Mouse (Mus musculus): ENCODE data around the gene Cd47.

The Cd47 gene

DNA sequence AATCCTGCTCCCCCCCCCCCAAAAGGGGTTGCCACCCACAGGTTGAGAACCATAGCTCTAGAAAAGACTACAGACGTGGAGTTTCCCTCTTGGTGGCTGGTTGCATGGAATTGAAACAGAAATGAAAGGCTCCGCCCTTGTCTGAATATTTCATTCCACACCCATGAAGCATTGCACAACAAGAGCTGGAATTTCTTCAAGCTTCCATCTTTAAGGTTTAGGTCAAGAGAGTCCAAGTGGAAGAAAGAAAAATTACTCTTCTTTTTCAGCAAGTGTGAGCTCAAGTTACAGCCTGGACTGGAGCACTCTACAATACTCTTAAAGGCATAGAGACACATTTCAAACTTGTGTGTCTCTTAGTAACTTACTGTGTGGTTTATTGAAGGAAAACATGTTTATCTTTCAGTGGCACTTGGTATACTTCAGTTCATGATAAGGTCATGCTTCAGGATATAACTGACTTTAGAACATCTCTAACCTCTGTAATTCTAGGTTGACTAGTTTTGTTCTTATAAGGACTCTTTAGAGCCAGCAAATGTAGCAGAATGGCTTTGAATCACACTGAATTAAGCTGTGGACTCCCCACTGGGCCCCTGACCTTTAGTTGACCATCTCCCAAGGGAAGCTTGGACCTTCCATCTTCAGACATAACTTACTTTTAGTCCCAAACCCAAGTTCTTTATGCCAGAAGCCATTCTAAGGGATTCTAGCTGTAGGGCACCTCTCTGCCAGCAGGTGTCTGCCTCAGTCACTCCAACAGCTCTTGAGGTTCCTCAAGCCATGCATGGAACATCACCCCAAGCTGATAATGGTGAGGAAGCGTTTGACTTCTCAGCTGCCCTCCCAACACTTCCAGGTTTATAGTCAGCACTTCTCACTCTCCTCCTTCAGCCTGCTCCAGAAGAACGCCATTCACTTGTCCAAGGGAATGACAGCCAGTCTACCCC, 58.8 kb downstream of the Cd47 start:
- in situ Hi-C loops (cut with MboI; ENCODE audit: low sequenced_read_pairs): loop anchor here (10.0 kb wide), 2 partner anchors 94 to 186 kb away; no protein-coding TSS in a partner anchor

DNA sequence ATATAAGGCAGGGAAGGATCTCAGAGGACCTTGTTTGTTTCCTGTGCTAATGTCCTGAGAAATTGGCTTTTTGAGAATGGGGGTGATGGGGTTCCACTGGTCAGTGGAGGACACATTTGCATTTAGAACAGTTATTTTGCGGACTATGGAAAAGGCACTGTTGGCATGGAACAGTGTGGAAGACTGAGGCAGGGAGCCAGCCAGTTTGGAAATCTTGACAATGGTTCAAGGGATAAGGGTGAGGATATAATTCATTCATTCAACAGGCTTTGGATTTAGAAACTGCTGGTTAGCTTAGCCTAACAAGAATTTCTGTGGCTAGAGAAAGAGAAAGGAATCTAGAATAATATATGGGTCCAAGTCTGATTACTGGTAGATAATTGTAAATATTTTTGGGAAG, 61.7 kb downstream of the Cd47 start:
- in situ Hi-C loops (cut with MboI; ENCODE audit: low sequenced_read_pairs): no loop called here

DNA sequence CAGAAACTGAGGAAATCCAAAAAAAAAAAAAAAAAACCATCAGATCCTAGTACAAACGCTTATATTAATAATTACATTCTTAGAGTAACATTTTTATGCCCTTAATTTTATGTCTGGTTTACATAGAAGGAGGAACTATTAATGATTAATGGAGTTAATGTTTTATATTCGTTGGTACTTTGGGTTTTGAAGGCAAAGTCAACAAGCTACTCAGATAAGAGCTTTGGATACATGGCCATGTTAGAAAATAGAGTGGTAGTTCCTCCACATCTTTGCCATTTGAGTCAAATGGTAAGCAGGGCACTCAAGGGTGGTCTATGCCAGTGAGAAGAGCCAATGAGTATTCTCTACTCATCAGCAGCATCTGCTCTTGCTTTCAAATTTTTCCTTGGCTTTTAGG, 66.3 kb downstream of the Cd47 start:
- in situ Hi-C loops (cut with MboI; ENCODE audit: low sequenced_read_pairs): no loop called here

DNA sequence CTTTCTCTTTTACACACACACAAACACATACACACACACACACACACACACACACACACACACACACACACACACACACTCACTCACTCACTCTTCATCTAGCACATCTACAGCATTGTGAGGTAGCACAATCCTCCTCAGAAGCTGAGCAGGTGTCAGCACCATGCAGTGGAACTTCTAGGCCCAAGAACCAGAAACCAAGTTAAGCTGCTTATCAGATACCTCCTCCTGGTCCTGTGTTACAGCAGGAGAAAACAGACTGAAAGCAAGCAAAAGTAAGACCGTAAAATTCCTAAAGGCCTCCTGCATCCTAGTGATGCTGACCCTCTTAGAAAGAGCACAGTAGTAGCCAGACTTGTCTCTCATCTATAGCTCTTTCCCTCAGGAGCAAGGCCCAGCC, 67.9 kb downstream of the Cd47 start:
- in situ Hi-C loops (cut with MboI; ENCODE audit: low sequenced_read_pairs): no loop called here

DNA sequence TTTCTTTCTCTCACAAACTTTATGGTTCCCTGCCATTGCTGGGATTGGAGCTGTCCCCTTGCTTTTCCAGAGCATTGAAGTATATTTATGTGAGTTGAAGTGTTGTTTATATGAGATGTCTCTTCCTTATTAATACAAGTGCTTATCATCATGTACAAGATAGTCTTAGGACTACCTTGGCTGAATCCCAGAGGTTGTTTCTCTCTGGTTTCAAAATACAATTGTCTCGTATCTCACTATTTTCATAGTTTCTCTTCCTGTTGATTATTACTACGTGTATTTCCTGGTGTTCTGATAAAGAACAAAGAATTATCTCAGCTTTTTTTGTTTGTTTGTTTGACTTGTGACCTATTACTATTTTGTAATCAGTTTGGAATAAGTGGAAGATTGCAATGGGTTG, 73.6 kb downstream of the Cd47 start:
- in situ Hi-C loops (cut with MboI; ENCODE audit: low sequenced_read_pairs): no loop called here

DNA sequence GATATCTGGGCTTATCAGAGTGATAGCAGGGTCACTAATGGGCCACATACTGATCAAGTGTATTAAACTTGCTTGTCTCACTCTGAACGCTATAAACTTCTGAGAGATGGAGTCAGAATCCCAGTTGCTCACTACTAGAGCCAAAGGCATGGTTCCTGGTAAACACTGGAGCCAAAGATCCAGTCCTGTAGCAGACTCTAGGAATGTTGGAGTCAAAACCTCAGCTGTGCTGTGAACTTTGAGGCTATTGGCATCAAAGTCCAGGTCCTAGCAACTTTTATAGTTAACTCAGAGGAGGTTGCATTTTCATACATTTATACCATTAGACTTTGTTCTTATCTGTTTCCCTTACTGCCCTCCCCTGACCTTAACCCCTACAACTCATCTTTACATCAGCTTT, 74.2 kb downstream of the Cd47 start:
- in situ Hi-C loops (cut with MboI; ENCODE audit: low sequenced_read_pairs): no loop called here

DNA sequence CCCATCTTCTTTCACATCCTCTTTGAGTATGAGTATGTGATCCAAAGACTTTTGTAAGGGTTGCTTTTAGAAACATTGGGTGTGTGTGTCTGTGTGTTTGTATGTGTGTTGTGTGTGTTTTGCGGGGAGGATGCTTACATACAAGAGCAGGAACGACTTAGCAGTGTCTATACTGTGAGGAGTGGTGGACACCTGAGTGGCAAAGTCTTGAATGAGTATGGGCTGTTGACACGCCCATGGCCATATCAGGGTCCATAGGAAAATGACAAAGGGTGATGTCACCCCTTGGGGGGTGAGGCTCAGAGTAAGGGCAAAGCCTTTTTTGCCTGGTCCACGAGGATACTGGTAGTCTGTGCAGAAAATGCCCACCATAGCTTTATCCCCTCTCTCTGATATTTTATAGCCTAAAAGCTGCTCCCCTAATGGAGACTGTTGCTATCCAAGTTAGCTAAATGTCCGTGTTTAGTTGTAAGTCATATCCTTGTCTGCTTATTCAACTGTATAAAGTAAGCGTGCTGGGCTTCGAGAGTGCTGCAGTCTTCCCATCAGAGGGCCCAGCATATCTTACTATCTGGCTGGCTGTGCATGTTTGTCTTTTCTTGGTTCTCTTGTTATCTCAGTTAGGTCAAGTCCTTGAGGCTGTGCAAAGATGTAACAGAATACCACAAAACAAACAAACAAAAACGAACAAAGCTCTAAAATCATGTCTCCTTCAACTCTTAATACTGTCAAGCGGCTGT, 76.1 kb downstream of the Cd47 start:
- in situ Hi-C loops (cut with MboI; ENCODE audit: low sequenced_read_pairs): no loop called here

DNA sequence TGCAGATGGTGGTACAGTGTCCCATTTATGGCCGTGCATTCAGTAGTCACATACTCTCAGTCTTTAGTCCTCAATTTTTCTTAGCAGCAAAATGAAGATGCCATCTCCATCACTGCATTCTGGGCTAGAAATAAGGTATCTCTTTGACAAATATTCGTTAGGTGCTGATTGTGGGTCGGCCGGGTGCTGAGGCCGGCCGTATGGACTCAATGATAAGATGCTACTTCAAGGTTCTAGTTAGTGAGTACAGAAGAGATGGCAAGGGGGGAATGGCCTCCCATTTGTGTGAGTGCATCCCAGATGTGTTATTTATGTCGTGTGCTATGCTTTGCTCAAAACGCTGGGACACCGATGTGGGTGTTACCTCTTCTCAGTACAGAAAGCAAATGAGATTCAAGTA, 76.9 kb downstream of the Cd47 start:
- in situ Hi-C loops (cut with MboI; ENCODE audit: low sequenced_read_pairs): no loop called here

DNA sequence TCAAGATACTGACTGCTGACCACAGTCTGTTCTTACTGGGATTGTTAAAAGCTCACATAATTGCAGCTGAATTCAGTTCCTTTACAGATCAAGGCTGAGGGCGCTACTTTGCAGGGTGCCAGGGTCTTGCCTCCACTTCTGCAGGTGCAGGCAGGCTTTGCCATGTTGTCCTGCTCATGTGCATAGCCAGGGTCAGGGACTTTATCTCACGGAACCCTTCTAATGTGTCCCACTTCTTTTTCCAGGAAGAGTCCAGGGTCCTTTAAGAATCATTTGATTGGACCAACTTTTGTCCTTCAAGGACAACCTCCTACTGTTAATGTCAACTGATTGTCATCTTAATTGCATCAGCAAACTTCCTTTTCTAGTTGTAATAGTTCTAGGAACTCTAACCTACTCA, 77.7 kb downstream of the Cd47 start:
- in situ Hi-C loops (cut with MboI; ENCODE audit: low sequenced_read_pairs): no loop called here

DNA sequence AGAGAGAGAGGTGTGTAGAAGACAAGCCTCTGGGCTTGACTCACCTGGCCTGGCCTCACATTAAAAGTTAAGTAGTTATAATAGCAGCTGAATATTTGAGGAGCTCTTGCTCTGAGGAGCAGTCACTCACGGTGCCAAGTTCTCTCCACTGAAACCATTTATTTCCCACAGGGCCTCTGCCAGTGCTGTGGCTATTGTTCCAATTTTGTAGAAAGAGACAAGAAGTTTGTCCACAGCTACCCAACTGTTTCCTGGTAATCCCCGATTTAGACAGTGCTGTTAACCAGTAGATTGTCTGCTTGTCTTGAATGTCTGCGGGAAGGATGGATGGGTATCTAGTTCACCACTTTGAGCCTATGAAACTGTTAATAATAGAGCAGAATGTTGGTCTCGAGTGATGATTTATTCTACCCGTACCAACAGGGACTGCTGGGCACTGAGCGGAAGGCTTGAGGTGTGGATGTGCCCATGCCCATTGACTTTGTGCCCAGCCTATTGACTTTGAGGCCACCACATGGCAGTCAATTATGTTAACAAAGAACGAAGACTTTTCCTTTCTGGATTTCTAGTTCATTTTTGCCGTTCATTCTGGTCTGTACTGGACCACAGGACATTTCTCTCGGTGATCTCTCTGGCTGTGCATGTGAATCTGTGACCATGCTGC, 86.2 kb downstream of the Cd47 start:
- in situ Hi-C loops (cut with MboI; ENCODE audit: low sequenced_read_pairs): no loop called here

DNA sequence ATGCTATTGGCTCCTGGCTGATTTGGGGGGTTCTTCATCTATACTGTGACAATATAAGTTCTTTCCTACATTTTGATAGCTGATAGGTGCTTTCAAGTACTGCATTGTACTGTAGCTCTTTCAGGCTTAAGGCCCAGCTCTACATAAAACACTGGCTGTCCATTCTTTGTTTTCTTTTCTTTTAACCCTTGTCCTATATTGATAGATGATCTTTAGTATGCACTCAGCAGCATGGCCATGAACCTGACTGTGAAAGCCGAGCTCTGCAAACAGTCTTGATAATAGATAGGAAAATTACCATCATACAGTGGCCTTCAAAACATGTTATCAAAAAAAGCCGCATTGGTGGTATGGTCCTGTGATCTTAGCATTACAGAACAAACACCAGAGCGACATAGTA, 87.0 kb downstream of the Cd47 start:
- in situ Hi-C loops (cut with MboI; ENCODE audit: low sequenced_read_pairs): no loop called here

DNA sequence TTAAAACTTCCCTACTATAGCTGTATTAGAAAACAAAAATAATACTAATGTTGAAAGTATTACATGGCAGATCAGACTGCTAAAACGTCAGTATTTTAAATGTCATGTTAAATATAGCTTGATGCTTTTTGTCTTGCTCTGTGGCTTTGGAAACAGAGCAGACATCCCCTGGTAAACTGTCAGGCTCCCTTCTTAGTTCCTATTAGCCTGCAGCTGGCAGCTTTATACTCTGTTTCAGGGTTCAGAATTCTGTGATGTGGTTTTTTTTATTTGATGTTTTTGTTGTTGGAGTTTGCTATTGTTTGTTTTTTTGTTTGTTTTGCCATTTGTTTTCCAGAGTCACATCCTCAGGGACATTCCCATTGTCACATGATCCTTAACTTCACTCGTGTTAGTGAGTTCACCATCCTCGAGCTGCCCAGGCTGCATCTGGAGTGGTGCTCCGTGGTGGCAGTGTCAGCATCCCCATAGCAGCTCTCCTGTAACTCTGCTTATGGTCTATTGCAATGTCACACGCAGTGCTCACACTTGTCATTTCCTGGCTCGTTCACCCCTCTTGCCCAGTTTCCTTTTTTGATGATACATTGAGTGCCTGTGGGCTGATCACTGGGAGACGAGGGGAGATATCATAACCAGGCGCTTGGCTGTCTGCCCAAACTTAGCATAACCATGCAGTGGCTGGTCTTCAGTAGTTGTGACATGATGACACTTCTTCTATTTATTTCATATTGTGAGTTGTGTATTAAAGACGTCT, 87.7 kb downstream of the Cd47 start:
- in situ Hi-C loops (cut with MboI; ENCODE audit: low sequenced_read_pairs): no loop called here

DNA sequence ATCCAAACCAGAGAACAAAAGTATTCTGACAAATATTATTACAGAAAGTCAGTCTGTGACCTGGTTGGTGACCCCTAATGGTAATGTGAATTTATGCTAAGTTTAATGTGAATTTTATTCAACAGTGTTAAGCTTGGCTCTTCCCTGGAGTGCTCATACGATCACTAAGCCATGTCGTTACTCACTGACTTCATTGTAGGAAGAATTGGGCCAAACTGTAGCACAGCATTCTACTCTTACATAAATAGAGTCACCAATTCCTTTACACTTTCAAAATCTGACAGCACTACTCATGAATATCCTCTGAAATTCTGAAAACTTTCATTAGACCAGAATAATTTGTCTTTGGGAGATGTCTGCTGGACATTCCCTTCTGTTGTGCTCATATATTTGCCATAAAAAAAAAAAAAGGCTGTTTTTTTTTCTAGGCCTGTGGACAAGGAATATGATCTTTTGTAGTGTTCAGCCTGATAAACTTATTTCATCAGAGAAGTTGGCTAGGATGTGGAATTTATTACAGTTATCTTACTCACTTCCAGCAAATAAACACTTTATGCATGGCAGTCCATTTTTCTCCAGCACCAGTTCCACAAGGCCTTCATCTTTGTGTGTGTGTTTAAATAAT, 88.8 kb downstream of the Cd47 start:
- in situ Hi-C loops (cut with MboI; ENCODE audit: low sequenced_read_pairs): no loop called here

DNA sequence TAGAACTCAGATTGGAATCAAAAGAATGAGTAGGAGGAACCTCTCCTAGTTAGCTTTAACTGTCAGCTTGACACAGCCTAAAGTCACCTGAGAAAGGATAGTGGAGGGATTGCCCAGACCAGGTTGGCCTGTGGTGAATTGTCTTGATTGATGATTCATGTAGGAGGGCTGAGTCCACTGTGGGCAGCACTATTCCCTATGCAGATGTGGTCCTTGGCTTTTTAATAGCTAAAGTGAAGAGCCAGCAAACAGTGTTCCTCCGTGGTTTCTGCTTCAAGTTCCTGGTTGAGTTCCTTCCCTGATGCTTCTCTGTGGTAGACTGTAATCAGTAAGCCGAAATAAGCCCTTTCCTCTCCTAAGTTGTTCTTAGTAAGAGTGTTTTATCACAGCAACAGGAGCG, 91.9 kb downstream of the Cd47 start:
- in situ Hi-C loops (cut with MboI; ENCODE audit: low sequenced_read_pairs): no loop called here

DNA sequence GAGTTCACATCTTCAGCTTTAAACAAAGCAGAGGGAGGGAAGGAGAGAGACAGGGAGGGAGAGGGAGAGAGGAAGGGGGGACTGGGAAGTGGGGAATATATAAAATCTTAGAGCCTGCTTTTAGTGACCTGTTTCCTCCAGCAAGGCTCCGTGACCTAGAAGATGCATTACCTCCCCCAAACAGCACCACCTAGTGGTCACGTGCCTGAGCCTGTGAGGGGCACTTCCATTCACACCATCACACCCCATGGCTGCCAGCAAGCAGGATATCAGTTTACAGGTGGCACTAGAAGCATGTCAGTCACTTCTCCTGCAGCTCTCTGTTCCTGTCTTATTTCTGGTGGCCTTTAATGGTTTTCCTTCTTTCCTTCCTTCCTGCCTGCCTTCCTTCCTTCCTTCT, 92.6 kb downstream of the Cd47 start:
- in situ Hi-C loops (cut with MboI; ENCODE audit: low sequenced_read_pairs): no loop called here

DNA sequence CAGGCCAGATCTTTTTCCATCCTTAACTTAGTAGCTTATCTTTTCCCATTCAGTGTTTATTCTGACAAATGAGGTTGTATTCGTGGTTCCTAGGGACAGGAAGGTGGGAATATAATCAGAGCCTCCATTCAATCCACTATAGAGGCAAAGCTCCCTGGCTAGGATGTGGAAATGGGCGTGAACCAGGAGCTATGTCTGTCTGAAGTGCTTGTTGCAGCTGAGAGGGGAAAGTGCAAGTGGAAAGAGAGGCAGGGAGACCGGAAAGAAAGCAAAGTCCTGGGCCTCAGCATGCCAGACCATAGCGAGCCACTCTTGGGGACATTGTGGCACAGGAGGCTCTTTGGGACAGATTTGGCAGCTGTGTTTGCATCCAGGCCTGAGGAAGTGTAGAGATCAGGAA, 94.3 kb downstream of the Cd47 start:
- in situ Hi-C loops (cut with MboI; ENCODE audit: low sequenced_read_pairs): no loop called here

DNA sequence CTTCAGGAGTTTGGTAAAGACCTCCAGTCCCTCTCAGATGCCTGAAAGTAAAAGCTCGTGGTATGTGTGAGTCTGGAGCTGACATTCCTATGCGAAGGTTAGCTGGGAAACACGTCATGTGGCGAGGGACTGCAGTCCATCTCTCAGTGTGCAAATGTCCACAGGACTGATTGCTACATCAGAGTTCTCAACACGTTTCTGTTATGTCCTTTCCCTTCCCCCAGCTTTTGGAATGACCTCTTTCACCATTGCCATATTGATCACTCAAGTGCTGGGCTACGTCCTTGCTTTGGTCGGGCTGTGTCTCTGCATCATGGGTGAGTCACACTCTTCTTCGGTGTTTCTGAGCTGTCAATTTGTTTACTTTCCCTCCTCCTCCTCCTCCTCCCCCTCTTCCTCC, 95.8 kb downstream of the Cd47 start:
- in situ Hi-C loops (cut with MboI; ENCODE audit: low sequenced_read_pairs): no loop called here

DNA sequence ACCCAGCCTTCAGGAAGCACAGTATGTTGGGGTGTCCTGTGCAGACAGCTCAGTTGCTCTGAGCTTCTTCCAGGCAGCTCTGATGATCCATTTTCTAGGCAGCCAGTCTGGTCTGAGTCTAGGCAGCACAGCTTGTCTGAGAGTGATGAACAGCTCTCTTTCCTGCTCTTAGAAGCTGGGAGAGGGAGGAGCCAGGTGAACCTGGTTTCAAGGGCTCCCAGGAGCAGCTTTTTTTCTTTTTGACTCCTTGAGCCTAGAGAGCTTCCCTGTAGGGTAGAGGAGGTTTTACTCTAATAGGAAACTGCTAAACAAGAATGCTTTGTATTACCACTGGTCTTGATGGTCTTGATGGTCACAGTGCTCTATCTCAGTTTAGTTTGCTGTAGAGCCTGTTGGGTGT, 101.1 kb downstream of the Cd47 start:
- in situ Hi-C loops (cut with MboI; ENCODE audit: low sequenced_read_pairs): no loop called here

DNA sequence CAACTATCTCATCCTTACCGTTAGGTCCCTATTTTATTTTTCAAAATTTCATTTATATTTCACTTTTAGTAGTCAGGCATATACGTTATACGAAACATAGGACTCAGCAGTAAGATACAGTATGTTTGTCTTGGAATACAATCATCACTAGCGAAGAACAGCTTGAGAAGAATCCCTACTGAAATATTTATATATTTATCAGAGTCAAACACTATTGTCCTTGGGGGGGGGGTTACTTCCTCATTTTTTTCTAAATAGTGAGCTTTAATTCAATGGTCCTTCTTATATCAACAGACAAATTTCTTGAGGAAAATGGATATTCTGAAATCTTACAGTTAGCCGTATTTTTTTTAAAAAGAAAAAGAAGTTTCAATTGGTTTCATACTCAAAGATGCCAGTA, 101.8 kb downstream of the Cd47 start:
- in situ Hi-C loops (cut with MboI; ENCODE audit: low sequenced_read_pairs): no loop called here

DNA sequence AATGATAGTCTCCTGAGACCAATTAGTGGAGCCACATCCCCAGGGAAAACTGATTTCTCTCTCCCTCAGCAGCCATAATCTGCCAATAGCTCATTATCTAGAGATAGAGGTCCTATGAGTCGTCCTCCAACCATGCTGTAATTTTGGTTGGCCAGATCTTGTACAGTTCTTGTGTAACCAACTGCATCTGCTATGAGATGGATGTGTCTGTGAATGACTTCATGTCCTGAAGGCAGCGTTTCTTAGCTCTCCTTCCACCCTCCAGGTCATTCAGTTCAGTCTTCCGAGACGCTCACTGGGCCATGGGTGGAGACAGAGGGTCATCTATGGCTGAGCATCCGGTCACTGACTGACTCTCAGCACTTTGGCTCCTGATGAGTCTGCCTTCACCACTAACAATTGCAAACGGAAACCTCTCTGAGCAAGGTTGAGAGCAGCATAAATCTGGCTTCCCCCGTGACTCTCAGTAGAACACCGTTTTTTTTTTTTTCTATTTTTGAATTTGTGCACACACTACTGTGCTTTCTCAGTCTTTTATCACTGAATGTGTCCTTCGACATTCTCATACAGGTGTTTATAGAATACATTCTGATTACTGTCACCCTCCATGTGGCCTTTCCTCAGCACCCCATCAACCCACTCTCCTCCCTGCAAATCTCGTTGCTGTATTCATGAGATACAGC, 104.1 kb downstream of the Cd47 start:
- in situ Hi-C loops (cut with MboI; ENCODE audit: low sequenced_read_pairs): no loop called here

Measured in CH12F3 (cell line).